Mouse (Mus musculus): Measurements from ENCODE around the gene Hbs1l.
A peak's percentile ranks its signal among the peaks of the same experiment; 100 is the strongest.

DNA sequence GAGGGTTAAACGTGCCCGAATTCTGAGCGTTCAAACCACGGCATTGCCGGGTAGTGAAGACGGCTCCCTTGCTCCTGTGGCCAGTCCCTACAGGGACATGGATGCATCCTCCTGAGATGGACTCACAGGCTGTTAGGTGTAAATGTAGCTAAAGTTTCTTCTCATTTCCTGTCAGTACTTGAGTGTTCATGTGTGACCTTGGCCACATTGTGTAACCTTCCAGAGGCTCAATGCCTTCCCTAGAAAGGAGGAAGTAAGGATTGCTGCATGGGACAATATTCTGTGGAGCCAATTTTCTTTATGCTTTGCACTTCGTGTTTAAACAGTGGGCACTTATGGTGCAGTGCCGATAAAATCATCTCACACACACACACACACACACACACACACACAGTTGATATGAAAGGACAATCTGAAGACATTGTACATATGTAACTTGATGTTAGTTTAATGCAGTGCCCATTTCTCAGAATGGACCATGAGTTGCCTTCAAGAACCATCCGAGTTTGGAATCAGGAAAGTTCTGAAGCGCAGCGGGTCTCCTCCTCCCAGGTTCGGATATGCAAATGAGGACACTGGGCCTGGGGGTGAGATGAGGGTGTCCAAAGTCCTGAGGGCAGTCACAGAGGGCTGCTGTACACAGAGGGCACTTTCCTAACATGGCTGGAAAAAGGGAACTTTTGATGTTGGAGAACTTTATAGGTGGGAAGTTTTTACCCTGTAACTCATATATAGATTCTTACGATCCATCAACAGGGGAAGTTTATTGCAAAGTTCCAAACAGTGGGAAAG lies 81.1 kb downstream of the Hbs1l start, which contains the start of gene Aldh8a1:
- TF ChIP-seq POLR2A (IDR thresholded peaks at IDR 0.05; ENCODE audit: extremely low read depth, insufficient read depth, low read length) (peak; percentile 51; the same call in 1 of the 2 replicates), CTCF (IDR thresholded peaks at IDR 0.05; ENCODE audit: low read depth, low read length) (no peak)

All from liver, adult 2 months (tissue).